Mouse (Mus musculus): ENCODE data around the gene Tpi1. TPM values are rescaled to one million over a fixed set of nuclear protein-coding genes. Genes with fewer than 3 reads are reported as not detected.

Gene Tpi1
- 397 and 428 TPM in 2 replicates for polyA plus RNA-seq (2012; rRNA removed)

DNA sequence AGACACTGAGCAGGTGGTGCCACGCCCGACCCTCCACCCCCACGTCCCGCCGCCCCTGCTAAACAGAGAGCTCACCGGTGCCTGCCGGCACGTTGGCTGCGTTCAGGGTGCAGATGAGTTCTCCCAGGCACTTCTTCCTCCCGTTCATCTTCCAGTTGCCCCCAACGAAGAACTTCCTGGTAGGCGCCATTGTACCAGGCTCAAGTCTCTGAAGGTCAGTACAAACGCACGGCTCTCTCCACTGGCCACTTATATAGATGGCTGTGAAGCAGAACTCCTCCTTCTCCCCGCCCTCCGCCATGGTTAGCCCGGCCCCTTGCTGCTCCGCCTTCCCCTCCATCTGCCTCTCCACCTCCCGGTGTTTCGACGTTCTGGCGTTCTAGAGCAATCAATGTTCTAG, at the start of gene Tpi1:
Gene Tpi1, minus strand, starts transcription at position 364 of the 400 bp plus-strand sequence.

DNA sequence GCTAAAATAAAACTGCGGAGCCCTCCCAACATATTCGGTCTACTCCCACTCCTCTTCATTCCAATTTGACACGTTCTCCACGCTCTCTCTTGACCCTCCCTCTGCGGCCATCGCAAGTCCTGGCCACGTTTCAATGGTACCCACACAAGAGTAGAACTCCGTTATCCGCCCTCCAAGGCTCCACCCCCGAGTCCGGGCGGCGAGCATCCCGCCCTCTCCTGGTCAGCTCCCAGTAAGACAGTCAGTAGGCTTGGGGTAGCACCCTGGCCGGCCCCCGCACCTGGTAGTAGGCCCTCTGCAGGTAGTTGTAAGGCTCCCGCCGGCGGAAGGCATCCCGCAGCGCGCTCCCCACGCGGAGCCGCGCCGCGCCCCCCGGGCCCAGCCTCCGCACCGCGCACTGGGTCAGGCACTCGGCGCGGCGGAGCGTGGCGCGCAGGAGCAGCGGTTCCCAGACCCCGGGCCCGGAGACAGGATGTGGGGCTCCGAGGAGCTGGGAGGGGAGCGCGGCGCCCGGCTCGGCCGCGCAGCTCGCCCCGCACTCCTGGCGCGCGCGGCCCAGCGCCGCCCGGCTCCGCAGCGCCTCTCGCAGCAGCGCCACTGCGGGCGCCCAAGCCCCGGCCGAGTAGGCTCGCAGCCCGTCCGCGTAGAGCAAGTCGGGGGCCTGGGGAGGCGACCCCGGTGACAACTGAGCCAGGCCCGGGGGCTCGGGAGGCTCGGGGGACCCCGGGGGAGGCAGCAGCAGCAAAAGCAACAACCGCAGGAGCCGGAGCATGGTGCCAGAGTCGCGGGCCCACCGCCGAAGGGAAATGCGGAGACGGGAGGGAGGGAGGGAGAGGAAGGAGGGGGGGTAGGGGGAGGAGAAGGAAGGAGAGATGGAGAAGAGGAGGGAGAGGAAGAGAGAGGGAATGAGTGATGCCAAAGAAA, 43.1 kb upstream of the Tpi1 start, which contains the start of gene P3h3:
Gene P3h3, minus strand, starts transcription at position 837 of the 924 bp plus-strand sequence.

DNA sequence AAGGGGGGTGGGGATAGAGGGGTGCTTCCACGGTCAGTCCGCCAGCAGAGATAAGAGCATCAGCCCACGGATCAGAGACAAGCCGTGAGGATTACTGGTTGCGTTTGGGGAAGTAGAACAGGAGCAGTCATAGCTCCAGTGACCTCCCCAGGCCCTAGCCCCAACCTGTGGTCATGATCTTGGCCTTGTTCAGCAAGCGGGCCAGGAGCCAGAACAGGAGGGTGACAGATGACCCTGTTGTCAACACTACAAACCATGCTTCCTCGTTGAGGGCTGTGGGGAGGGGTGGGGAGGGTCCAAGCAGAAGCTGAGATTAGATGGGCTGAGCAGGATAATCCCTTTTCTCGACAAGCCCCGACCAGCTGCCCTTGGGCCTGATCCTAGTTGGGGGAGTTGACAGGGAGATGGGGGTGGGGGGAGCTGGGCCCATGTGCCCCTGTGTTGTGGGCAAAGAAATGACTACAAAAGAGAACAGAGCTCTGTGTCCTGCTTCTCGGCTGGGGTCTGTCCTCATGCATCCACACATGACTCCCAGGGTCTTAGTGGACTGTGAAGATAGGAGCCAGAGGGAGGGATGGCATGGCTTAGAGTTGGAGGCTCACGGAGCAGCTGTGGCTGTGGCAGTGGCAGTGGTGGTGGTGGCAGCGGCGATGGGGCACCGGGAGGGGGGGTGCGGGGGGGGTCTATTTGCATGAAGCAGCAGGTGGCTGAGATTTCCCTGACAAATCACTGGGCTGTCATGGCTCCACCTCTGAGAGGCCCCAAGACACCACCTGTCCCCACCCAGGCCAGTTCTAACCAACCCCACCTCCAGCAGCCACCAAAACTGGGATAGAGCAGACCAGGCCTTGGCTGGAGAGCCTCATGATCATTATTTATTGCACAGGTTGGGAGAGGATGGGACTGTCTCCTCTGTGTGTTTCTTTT, 26.4 kb upstream of the Tpi1 start, which contains the start of gene Gnb3:
Gene Gnb3, minus strand, starts transcription at position 35 of the 927 bp plus-strand sequence.

DNA sequence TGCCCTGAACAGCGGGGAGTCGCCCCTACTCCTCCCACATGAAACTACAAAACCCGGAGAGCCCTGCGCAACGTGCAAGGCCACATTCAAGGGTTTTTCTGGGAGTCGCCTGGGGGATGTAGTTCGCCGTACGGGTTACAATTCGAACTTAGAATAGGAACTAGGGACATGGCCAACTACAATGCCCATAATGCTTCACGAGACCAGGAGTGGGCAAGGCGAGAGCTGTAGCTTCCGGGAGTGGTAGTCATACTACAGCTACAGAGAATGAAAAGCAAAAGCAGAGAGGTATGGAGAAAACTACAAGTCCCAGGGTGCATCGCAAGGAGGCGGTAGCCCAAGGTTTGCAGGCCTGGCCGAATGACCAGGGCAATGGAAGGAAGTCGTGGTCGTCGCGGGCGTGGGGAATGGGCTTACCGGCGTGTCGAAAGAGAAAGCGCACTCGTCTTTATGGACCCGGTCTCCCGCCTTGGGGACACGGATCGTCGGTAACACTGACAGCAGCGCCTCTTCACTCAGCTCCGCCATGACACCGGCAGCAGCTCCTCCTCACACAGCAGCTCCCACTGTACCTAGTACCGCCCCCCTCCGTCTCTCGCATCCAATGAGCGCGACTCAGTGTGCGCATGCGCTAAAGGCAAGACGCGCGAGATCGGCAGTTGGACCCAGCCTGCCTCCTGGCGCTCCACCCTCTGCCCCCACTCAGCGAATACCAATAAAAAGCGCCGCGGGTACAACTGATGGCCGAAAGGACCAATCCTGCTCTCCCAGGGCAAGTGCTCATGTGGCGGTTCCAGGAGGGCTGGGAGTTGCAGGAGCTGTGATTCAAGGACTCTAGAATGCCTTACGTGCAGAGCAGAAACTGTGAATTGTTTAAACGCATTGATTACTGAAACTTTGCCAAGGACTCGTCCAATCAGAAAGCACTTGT, 15.0 kb upstream of the Tpi1 start, which contains the start of the genes Usp5 and Cdca3:
Gene Usp5, minus strand, starts transcription at position 617 of the 931 bp plus-strand sequence.
Gene Cdca3, plus strand, starts transcription at position 680 of the 931 bp plus-strand sequence.

DNA sequence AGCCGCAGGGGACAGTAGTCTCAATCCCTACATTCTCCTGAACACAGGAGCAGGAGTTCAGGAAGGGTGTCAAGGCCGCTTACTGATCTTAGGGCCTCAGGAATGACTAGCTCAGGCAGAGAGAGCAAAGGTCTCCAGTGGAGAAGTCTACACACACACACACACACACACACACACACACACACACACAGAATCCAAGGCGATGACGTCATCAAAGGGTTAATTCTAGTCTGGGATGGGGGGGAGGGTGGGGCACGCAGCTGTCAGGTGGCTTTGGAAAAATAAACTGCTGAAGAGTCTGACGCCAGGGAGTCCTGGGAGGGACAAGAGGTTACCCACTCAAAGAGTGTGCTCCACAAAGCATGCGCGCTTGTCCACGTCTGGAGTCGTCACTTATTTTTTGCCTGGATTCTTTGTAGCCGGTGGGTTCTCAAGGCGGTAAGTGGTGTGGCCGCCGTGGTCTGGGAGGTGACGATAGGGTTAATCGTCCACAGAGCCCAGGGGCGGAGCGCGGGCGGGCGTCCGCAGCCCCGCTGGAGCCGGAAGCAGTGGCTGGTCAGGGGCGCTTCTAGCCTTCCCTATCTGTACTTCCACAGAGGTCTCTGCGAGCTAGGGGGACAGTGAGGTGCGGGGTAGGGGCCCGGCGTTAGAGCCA, 5.6 kb downstream of the Tpi1 start, which contains the start of gene Spsb2:
Gene Spsb2, plus strand, starts transcription at position 304 of the 655 bp plus-strand sequence.

DNA sequence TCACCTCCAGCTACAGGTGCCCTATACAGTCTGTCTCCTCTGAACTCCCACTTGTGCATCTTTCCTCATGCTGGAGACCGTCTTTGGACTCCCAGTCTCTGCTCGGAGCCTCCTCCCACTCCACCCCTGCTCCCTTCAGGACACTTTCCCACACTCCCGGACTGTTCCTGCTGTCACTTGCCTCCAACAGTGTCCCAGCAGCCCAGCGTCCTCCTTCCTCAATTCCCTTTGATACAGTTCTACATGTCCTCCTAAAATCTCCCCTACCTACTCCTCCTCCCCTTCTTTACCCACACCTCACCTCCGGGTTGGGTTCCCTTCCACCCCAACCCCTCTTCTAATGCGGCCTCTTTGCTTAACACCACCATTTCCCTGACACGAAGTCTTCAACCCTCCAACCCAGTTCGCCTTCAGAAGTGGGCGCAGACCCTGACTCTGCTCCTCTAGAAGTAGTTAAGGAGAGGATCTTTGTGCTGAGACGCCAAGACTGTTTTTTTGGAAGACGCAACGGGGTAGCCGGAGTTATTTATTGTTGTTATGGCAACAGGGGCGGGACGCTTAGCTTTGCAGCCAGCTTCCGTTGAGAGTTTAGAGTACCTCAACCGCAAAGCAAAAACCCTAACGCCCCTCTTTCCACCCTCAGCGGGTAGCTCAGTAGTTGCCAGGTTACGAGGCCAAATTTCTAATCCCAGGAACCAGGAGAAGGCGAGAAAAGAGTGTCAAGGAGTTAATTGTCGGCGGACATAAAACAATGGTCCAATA, 34.7 kb downstream of the Tpi1 start, which contains the start of gene Lrrc23:
Gene Lrrc23, minus strand, starts transcription at position 506 of the 762 bp plus-strand sequence.

DNA sequence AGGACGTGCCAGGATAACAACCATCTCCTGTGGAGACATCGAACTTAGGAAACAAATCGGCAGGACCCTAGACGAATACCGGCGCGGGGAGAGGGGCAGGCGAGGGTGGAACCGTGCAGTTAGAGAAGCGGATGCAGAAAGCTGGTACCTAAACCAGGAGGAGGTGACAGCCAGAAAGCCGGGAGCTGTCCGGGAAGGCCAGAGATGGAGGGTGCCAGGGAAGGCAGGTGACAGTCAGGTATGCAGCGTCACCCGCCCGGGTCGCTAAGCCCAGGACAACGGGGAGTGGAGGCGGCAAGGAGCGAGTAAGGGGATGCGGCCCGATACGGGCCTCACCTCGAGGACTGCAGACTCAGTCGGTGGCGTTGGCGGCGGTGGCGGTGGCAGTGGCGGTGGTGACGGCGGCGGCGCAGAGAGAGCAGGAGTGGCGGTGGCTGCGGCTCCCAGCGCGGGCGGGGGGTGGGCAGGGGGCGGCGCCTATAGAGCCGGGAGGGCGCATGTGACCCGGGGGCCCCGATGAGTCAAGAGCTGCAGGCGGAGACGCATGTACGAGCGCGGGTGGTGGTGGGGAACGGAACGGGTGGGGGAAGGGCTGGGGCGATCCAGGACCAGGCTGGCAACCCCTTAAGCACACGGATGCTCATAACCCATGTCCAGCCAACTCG, 44.9 kb downstream of the Tpi1 start, which contains the start of gene Eno2:
Gene Eno2, minus strand, starts transcription at position 573 of the 665 bp plus-strand sequence.

Other genes starting within 250 kb of the Tpi1 start
- not detected in 2 replicates for gene C1rb, start 244.0 kb downstream of the Tpi1 start, polyA plus RNA-seq (2012; rRNA removed)
- 0.01 TPM in 1 of 2 replicates, not detected in the other for gene C1s2, start 178.2 kb downstream of the Tpi1 start, polyA plus RNA-seq (2012; rRNA removed)
- gene Lpcat3, start 151.3 kb downstream of the Tpi1 start, polyA plus RNA-seq (2012; rRNA removed), result 144 and 183 TPM in 2 replicates
- gene Emg1, start 102.1 kb downstream of the Tpi1 start, polyA plus RNA-seq (2012; rRNA removed), result 72.1 and 82.3 TPM in 2 replicates
- gene Phb2, start 102.0 kb downstream of the Tpi1 start, polyA plus RNA-seq (2012; rRNA removed), result 119 and 130 TPM in 2 replicates
- 33.5 and 37.1 TPM in 2 replicates for gene Ptpn6, start 75.6 kb downstream of the Tpi1 start, polyA plus RNA-seq (2012; rRNA removed)
- 75.8 and 79.2 TPM in 2 replicates for gene Grcc10, start 72.9 kb downstream of the Tpi1 start, polyA plus RNA-seq (2012; rRNA removed)
- gene Gm45234, start 58.3 kb downstream of the Tpi1 start, polyA plus RNA-seq (2012; rRNA removed), result not detected in 2 replicates
- gene Atn1, start 57.8 kb downstream of the Tpi1 start, polyA plus RNA-seq (2012; rRNA removed), result 2.4 and 3.4 TPM in 2 replicates
- gene Eno2, start 44.6 kb downstream of the Tpi1 start, polyA plus RNA-seq (2012; rRNA removed), result 0.29 and 0.42 TPM in 2 replicates
- 0.05 and 0.06 TPM in 2 replicates for gene Lrrc23, start 34.6 kb downstream of the Tpi1 start, polyA plus RNA-seq (2012; rRNA removed)
- gene Spsb2, start 5.6 kb downstream of the Tpi1 start, polyA plus RNA-seq (2012; rRNA removed), result 6.0 and 6.8 TPM in 2 replicates
- gene Usp5, start 15.2 kb upstream of the Tpi1 start, polyA plus RNA-seq (2012; rRNA removed), result 23.8 and 25.3 TPM in 2 replicates
- 76.5 and 80.3 TPM in 2 replicates for gene Cdca3, start 15.3 kb upstream of the Tpi1 start, polyA plus RNA-seq (2012; rRNA removed)
- gene Gnb3, start 26.0 kb upstream of the Tpi1 start, polyA plus RNA-seq (2012; rRNA removed), result 0.02 and 0.03 TPM in 2 replicates
- gene P3h3, start 43.5 kb upstream of the Tpi1 start, polyA plus RNA-seq (2012; rRNA removed), result 3.8 and 3.9 TPM in 2 replicates
- gene Gpr162, start 49.7 kb upstream of the Tpi1 start, polyA plus RNA-seq (2012; rRNA removed), result 0.04 and 0.06 TPM in 2 replicates
- 0.17 and 0.19 TPM in 2 replicates for gene Cd4, start 73.9 kb upstream of the Tpi1 start, polyA plus RNA-seq (2012; rRNA removed)
- 0.14 and 0.20 TPM in 2 replicates for gene Lag3, start 97.4 kb upstream of the Tpi1 start, polyA plus RNA-seq (2012; rRNA removed)
- 162 TPM in 2 replicates for gene Ptms, start 105.8 kb upstream of the Tpi1 start, polyA plus RNA-seq (2012; rRNA removed)
- gene Mlf2, start 117.1 kb upstream of the Tpi1 start, polyA plus RNA-seq (2012; rRNA removed), result 101 and 113 TPM in 2 replicates
- gene Cops7a, start 151.2 kb upstream of the Tpi1 start, polyA plus RNA-seq (2012; rRNA removed), result 58.9 and 63.0 TPM in 2 replicates
- gene Pianp, start 182.4 kb upstream of the Tpi1 start, polyA plus RNA-seq (2012; rRNA removed), result 0.04 and 0.06 TPM in 2 replicates
- gene Zfp384, start 194.8 kb upstream of the Tpi1 start, polyA plus RNA-seq (2012; rRNA removed), result 18.4 and 20.2 TPM in 2 replicates
- 22.3 and 26.4 TPM in 2 replicates for gene Ing4, start 225.5 kb upstream of the Tpi1 start, polyA plus RNA-seq (2012; rRNA removed)
- gene Acrbp, start 235.4 kb upstream of the Tpi1 start, polyA plus RNA-seq (2012; rRNA removed), result 3.3 and 4.0 TPM in 2 replicates

All from liver, embryonic 18 days (tissue).